Mouse (Mus musculus) layer of hippocampus, postnatal 25 days (tissue): ENCODE measurements around the gene Ltbp4. TPM values are rescaled to one million over a fixed set of nuclear protein-coding genes. Genes with fewer than 3 reads are reported as not detected.

ENCODE experiments used
- DNase-seq, 2 experiments: peaks; one replicate each; pipeline ENCODE4 v3.0.0; 2022; ENCODE audit warnings: mixed read lengths in 2 of 2, low spot score in 1 of 2; ENCODE audit errors: extremely low spot score in 1 of 2
- total RNA-seq, 2 experiments: library from RNA; stranded (reverse); gene quantifications; 2 replicates each; pipeline ENCODE4 v1.2.3; 2021

Gene Ltbp4
- total RNA-seq, result 10 to 100 TPM; 47.2 to 61.7 TPM

GRCm38 (mm10) chr7:27337175-27337853 lies at the start of gene Ltbp4:
Gene Ltbp4, minus strand, starts transcription at chr7:27337692.
- DNase-seq, result no peak

GRCm38 (mm10) chr7:27384731-27385130 lies 47.2 kb upstream of the Ltbp4 start:
- peak; percentile 70 to 84 for DNase-seq

- DNase-seq, result no peak
Measured at GRCm38 (mm10) chr7:27384134-27384533, 46.6 kb upstream of the Ltbp4 start.

GRCm38 (mm10) chr7:27383233-27383632 lies 45.7 kb upstream of the Ltbp4 start:
- DNase-seq, result no peak

- no peak for DNase-seq
Measured at GRCm38 (mm10) chr7:27381560-27381959, 44.1 kb upstream of the Ltbp4 start.

- DNase-seq, result no peak
Measured at GRCm38 (mm10) chr7:27381009-27381408, 43.5 kb upstream of the Ltbp4 start.

- no peak for DNase-seq
Measured at GRCm38 (mm10) chr7:27379836-27380235, 42.3 kb upstream of the Ltbp4 start.

- DNase-seq, result no peak
Measured at GRCm38 (mm10) chr7:27378431-27378830, 40.9 kb upstream of the Ltbp4 start.

- peak; percentile 34 to 49 for DNase-seq
Measured at GRCm38 (mm10) chr7:27375274-27375673, 37.8 kb upstream of the Ltbp4 start.

GRCm38 (mm10) chr7:27371715-27372462 lies 34.4 kb upstream of the Ltbp4 start:
- DNase-seq, result no peak

- DNase-seq, result no peak
Measured at GRCm38 (mm10) chr7:27369111-27369510, 31.6 kb upstream of the Ltbp4 start.

- no peak for DNase-seq
Measured at GRCm38 (mm10) chr7:27367976-27368375, 30.5 kb upstream of the Ltbp4 start.

- DNase-seq, result peak in 1 of 2 experiments; percentile 42
Measured at GRCm38 (mm10) chr7:27366082-27366844, 28.8 kb upstream of the Ltbp4 start.

GRCm38 (mm10) chr7:27364379-27364778 lies 26.9 kb upstream of the Ltbp4 start:
- no peak for DNase-seq

- peak; percentile 93 to 98 for DNase-seq
Measured at GRCm38 (mm10) chr7:27361283-27361946, 23.9 kb upstream of the Ltbp4 start.

- no peak for DNase-seq
Measured at GRCm38 (mm10) chr7:27360749-27361148, 23.3 kb upstream of the Ltbp4 start.

- no peak for DNase-seq
Measured at GRCm38 (mm10) chr7:27359706-27360358, 22.3 kb upstream of the Ltbp4 start.

- DNase-seq, result no peak
Measured at GRCm38 (mm10) chr7:27359162-27359561, 21.7 kb upstream of the Ltbp4 start.

- no peak for DNase-seq
Measured at GRCm38 (mm10) chr7:27357595-27357978, 20.1 kb upstream of the Ltbp4 start.
